Mouse (Mus musculus): ENCODE results near the gene Dpy19l3.

The Dpy19l3 gene

GRCm38 (mm10) chr7:35747397-35747964 lies 6.8 kb downstream of the Dpy19l3 start:
- DNase-seq = no peak

- no peak for DNase-seq
Measured at GRCm38 (mm10) chr7:35746686-35747396, 7.4 kb downstream of the Dpy19l3 start.

- no peak for DNase-seq
Measured at GRCm38 (mm10) chr7:35745281-35745702, 9.0 kb downstream of the Dpy19l3 start.

DNA sequence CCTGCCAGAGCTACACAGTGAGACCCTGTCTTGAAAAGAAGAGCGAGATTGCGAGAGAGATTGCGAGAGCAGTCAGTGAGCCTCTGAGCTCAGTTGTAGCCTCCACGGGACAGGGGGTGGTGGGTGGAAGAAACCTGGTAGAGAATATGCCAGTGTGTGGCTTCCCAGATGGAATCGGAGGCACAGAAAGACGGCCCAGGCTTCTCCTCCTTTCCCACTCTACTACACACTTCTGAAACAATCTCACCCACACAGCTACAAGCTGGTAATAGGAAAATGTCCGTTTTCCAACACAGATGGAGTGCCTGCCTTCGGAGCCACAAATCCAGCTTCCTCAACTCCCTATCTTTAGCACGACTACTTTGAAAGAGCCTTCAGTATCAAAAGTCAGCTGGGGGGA lies 9.5 kb downstream of the Dpy19l3 start:
- DNase-seq = peak; percentile 44

- DNase-seq = no peak
Measured at GRCm38 (mm10) chr7:35742310-35742709, 11.9 kb downstream of the Dpy19l3 start.

GRCm38 (mm10) chr7:35741858-35742257 lies 12.4 kb downstream of the Dpy19l3 start:
- no peak for DNase-seq

GRCm38 (mm10) chr7:35740489-35741230 lies 13.6 kb downstream of the Dpy19l3 start:
- DNase-seq = peak; percentile 73

DNA sequence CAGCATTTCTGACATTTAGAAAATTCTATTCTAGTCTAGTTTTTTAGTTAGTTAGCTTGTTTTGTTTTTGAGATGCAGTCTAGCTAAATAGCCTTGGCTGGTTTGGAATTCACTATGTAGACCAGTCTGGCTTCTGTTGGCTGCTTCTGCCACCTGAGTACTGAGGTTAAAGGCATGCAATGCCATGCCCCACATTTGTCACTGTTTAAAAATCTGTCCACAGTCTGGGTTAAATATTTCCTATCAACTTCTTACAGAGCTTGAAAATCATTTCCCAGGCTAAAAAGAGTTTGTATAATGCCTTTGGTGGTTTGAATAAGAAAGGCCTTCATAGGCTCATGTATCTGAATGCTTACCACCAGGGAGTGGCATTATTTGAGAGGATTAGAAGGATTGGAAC lies 15.4 kb downstream of the Dpy19l3 start:
- no peak for DNase-seq

DNA sequence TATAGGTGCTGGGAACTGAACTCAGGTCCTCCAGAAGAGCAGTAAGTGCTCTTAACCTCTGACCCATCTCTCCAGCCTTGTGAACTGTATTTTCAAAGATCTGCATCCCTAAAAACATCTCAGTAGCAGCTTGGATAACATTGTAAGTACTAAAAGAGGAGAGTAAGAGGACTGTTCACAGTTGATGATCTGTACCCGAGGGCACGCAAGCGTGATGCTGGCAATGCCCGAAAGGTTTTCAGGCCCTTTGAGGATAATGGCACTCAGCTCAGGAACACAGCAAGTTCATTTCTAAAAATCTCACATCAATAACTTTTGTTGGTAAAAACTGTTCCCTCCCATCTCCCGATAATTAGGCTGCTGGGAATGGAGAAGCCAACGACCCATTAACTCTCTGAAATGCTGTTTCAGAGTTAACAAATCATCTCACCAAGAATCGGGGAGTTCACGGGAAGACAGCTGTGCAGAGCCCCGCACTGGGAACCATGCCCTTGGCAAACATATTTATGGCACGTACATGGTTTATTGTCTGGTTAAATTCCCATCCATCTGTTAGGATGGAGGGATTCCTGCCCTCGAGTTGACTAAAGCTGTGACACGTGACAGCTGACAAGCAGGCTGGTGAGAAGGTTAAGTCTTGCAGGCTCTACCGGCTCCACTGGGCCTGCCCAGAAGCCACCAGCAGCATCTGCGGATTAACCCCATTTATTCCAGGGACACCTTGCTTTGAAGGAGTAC lies 20.8 kb downstream of the Dpy19l3 start:
- DNase-seq = no peak

DNA sequence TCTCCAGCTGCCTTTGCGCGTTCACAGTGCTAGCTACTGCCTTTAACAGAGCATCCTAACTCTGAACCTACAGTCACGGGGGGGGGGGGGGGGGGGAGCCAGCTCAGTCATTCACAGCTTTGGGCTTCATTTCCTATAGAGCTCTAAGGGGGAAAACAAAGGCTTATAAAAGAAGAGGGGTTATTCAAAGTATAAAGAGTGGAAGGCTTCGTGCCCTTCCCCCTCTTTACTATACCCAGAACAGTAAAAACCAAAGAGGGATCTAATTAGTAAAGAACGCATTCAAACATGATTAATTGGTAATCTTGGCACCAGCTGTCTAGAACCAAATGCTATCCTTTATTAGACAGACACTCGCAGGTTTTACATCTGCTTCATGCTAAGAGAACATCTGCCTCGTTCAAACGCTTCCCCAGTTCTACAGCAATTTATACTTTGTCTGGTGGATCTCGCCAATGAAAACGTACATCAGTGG lies 21.6 kb downstream of the Dpy19l3 start:
- DNase-seq = no peak

GRCm38 (mm10) chr7:35729621-35730031 lies 24.6 kb downstream of the Dpy19l3 start:
- peak; percentile 31 for DNase-seq

DNA sequence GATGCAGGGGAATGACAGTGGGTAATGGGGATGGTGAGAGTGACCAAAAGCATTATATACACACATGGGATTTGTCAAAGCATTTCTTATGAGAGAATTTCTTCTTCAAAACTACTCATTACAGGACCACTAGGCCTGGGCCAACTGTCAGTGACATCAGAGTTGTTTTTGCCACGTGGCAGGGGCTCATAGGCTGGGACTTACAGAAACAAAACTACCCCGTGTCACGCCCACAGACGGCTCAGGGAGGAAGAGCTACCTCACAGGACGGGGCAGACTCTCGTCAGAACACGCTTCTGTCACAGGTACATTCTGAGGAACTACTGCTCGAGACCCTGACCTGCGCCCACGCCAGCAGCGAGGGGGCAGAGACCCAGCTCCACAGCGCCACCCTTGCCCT lies 25.9 kb downstream of the Dpy19l3 start:
- DNase-seq = no peak

- DNase-seq = no peak
Measured at GRCm38 (mm10) chr7:35723035-35723434, 31.2 kb downstream of the Dpy19l3 start.

- DNase-seq = no peak
Measured at GRCm38 (mm10) chr7:35718421-35719178, 35.7 kb downstream of the Dpy19l3 start.

GRCm38 (mm10) chr7:35710366-35710765 lies 43.9 kb downstream of the Dpy19l3 start:
- DNase-seq = no peak

DNA sequence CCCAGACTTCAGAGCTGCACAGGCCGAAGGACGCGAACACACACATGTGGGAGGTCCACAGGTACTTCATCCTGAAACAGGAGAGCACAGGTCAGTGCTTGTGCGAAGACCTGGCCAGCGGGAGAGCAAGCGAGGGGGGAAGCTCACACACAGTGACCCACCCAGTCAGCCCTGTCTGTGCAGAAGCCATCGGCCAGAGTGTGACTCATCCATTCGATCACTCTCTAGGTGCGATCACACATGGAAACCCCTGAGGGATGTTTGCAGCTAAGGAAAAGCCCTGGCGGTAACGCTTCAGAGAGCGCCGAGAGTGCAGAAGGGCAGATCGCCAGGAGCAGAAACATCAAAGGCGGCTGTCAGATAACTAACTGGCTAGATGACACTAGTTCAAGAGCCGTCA lies 46.2 kb downstream of the Dpy19l3 start:
- no peak for DNase-seq

DNA sequence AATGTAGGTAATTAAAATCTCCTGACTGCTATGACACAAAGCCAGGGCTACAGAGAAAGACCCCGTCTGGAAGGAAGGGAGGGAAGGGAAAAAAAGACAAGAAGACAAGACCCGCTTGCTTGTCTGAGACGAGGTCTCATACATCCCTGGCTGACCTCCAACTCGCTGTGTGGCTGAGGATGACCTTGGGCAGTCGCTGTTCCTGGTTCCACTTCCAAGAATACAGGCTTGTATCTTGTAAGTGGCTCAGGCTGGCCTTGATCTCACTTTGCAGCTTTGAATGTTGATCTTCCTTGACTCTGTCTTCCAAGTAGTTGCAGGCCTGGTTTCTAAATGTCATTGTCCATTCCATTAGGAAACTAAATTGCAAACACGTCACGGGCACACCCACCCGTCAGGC lies 55.2 kb downstream of the Dpy19l3 start:
- no peak for DNase-seq

GRCm38 (mm10) chr7:35698073-35698472 lies 56.2 kb downstream of the Dpy19l3 start:
- DNase-seq = no peak

GRCm38 (mm10) chr7:35692641-35693040 lies 61.6 kb downstream of the Dpy19l3 start:
- no peak for DNase-seq

- DNase-seq = no peak
Measured at GRCm38 (mm10) chr7:35692117-35692516, 62.1 kb downstream of the Dpy19l3 start.

- DNase-seq = no peak
Measured at GRCm38 (mm10) chr7:35688781-35689349, 65.4 kb downstream of the Dpy19l3 start.

- no peak for DNase-seq
Measured at GRCm38 (mm10) chr7:35688276-35688675, 66.0 kb downstream of the Dpy19l3 start.
